Mouse (Mus musculus): ENCODE measurements at regions not wholly inside any gene's neighbourhood (a gene's known extent, or its start where the extent isn't known, plus 50 kb on each side); places are given as distances from the start of the nearest gene placed in this dataset.
"Not testable (repeated sequence)": the region's sequence is repeated elsewhere in the genome, so short reads cannot be mapped to it uniquely, and the experiment has no call there.

GRCm38 (mm10) chr14:17046808-17047207 lies 227.9 kb upstream of the Rarb start:
- no peak overlapping the region for H3K27ac ChIP-seq
- H3K36me3 ChIP-seq (replicated peaks), result no peaks in the 10 kb centered on the region
- no peaks in the 10 kb centered on the region for H3K4me1 ChIP-seq
- no peaks in the 10 kb centered on the region for H3K9me3 ChIP-seq
- H3K9ac ChIP-seq, result no peak overlapping the region
- no peak overlapping the region for H3K4me3 ChIP-seq
- WGBS, result 96% methylated on average over 2 of the region's 2 CpGs
- no peak for ATAC-seq (replicated peaks)
- no peaks in the 10 kb centered on the region for H3K27me3 ChIP-seq (replicated peaks)
- no peak overlapping the region for H3K4me2 ChIP-seq

- H3K4me2 ChIP-seq, result no peak overlapping the region
- H3K27ac ChIP-seq, result no peak overlapping the region
- H3K9me3 ChIP-seq, result no peaks in the 10 kb centered on the region
- no peak overlapping the region for H3K4me3 ChIP-seq
- no peak for ATAC-seq (replicated peaks)
- H3K4me1 ChIP-seq, result no peaks in the 10 kb centered on the region
- H3K36me3 ChIP-seq (replicated peaks), result no peaks in the 10 kb centered on the region
- WGBS, result 75% methylated on average over 8 of the region's 8 CpGs
- no peak overlapping the region for H3K9ac ChIP-seq
- H3K27me3 ChIP-seq (replicated peaks), result no peaks in the 10 kb centered on the region
These were observed 226.6 kb upstream of the Rarb start for GRCm38 (mm10) chr14:17045426-17046132.

- 24% methylated on average over 4 of the region's 4 CpGs for WGBS
- H3K9me3 ChIP-seq, result no peaks in the 10 kb centered on the region
- 0 out of 2 replicates have a peak, but pooled peaks cover 5% of the 10 kb centered on the region for H3K4me1 ChIP-seq
- H3K4me3 ChIP-seq, result no peak overlapping the region
- H3K36me3 ChIP-seq (replicated peaks), result no peaks in the 10 kb centered on the region
- H3K27me3 ChIP-seq (replicated peaks), result no peaks in the 10 kb centered on the region
- H3K27ac ChIP-seq, result no peak overlapping the region
- ATAC-seq (replicated peaks), result peak; percentile 78
- H3K9ac ChIP-seq, result no peak overlapping the region
- no peak overlapping the region for H3K4me2 ChIP-seq
These were observed 201.8 kb upstream of the Rarb start for GRCm38 (mm10) chr14:17020603-17021356.

- ATAC-seq (replicated peaks), result peak; percentile 76
- H3K4me3 ChIP-seq, result no peak overlapping the region
- no peak overlapping the region for H3K4me2 ChIP-seq
- no peaks in the 10 kb centered on the region for H3K27me3 ChIP-seq (replicated peaks)
- no peaks in the 10 kb centered on the region for H3K4me1 ChIP-seq
- no peaks in the 10 kb centered on the region for H3K9me3 ChIP-seq
- no peaks in the 10 kb centered on the region for H3K36me3 ChIP-seq (replicated peaks)
- 66% methylated on average over 1 of the region's 1 CpGs for WGBS
- H3K9ac ChIP-seq, result no peak overlapping the region
- no peak overlapping the region for H3K27ac ChIP-seq
These were observed 194.0 kb upstream of the Rarb start for GRCm38 (mm10) chr14:17012931-17013330.

GRCm38 (mm10) chr14:17012200-17012599 lies 193.2 kb upstream of the Rarb start:
- no peaks in the 10 kb centered on the region for H3K36me3 ChIP-seq (replicated peaks)
- ATAC-seq (replicated peaks), result no peak
- H3K4me1 ChIP-seq, result no peaks in the 10 kb centered on the region
- H3K27ac ChIP-seq, result no peak overlapping the region
- no peak overlapping the region for H3K4me2 ChIP-seq
- no peaks in the 10 kb centered on the region for H3K27me3 ChIP-seq (replicated peaks)
- no peak overlapping the region for H3K4me3 ChIP-seq
- WGBS, result 91% methylated on average over 1 of the region's 1 CpGs
- no peaks in the 10 kb centered on the region for H3K9me3 ChIP-seq
- H3K9ac ChIP-seq, result no peak overlapping the region

GRCm38 (mm10) chr14:17005194-17006018 lies 186.4 kb upstream of the Rarb start:
- ATAC-seq (replicated peaks), result no peak
- Histone ChIP-seq H3K9me3 (no peaks in the 10 kb centered on the region), H3K4me3 (no peak overlapping the region), H3K9ac (no peak overlapping the region), H3K36me3 (replicated peaks) (no peaks in the 10 kb centered on the region), H3K27ac (no peak overlapping the region), H3K4me1 (no peaks in the 10 kb centered on the region), H3K27me3 (replicated peaks) (no peaks in the 10 kb centered on the region), H3K4me2 (no peak overlapping the region)
- WGBS, result 95% methylated on average over 8 of the region's 8 CpGs

- Histone ChIP-seq H3K9me3 (no peaks in the 10 kb centered on the region), H3K36me3 (replicated peaks) (no peaks in the 10 kb centered on the region), H3K27me3 (replicated peaks) (no peaks in the 10 kb centered on the region), H3K27ac (no peak overlapping the region), H3K4me3 (no peak overlapping the region), H3K9ac (no peak overlapping the region), H3K4me2 (no peak overlapping the region), H3K4me1 (no peaks in the 10 kb centered on the region)
- 98% methylated on average over 1 of the region's 1 CpGs for WGBS
- no peak for ATAC-seq (replicated peaks)
These were observed 185.8 kb upstream of the Rarb start for GRCm38 (mm10) chr14:17004714-17005113.

- H3K4me2 ChIP-seq, result no peak overlapping the region
- no peak overlapping the region for H3K4me3 ChIP-seq
- no peak for ATAC-seq (replicated peaks)
- no peaks in the 10 kb centered on the region for H3K36me3 ChIP-seq (replicated peaks)
- H3K27me3 ChIP-seq (replicated peaks), result no peaks in the 10 kb centered on the region
- no peak overlapping the region for H3K9ac ChIP-seq
- H3K4me1 ChIP-seq, result no peaks in the 10 kb centered on the region
- 57% methylated on average over 2 of the region's 2 CpGs for WGBS
- H3K27ac ChIP-seq, result no peak overlapping the region
- H3K9me3 ChIP-seq, result no peaks in the 10 kb centered on the region
These were observed 177.8 kb upstream of the Rarb start for GRCm38 (mm10) chr14:16996716-16997115.

- not testable (repeated sequence) for H3K36me3 ChIP-seq (replicated peaks); H3K4me2 ChIP-seq; H3K4me3 ChIP-seq; H3K4me1 ChIP-seq; H3K27me3 ChIP-seq (replicated peaks); H3K9ac ChIP-seq; ATAC-seq (replicated peaks); H3K9me3 ChIP-seq; H3K27ac ChIP-seq
- WGBS, result 84% methylated on average over 2 of the region's 2 CpGs
These were observed 152.0 kb upstream of the Rarb start for GRCm38 (mm10) chr14:16970911-16971310.

GRCm38 (mm10) chr14:16964717-16965391 lies 145.9 kb upstream of the Rarb start:
- Histone ChIP-seq H3K4me2 (no peak overlapping the region), H3K27ac (no peak overlapping the region), H3K4me1 (no peaks in the 10 kb centered on the region), H3K36me3 (replicated peaks) (no peaks in the 10 kb centered on the region), H3K9me3 (no peaks in the 10 kb centered on the region), H3K4me3 (no peak overlapping the region), H3K9ac (no peak overlapping the region), H3K27me3 (replicated peaks) (no peaks in the 10 kb centered on the region)
- ATAC-seq (replicated peaks), result no peak
- 69% methylated on average over 2 of the region's 2 CpGs for WGBS

- Histone ChIP-seq H3K4me3 (no peak overlapping the region), H3K36me3 (replicated peaks) (no peaks in the 10 kb centered on the region), H3K27ac (no peak overlapping the region), H3K9ac (no peak overlapping the region), H3K4me2 (no peak overlapping the region), H3K27me3 (replicated peaks) (no peaks in the 10 kb centered on the region), H3K9me3 (no peaks in the 10 kb centered on the region), H3K4me1 (no peaks in the 10 kb centered on the region)
- WGBS, result 83% methylated on average over 3 of the region's 3 CpGs
- no peak for ATAC-seq (replicated peaks)
These were observed 143.4 kb upstream of the Rarb start for GRCm38 (mm10) chr14:16962216-16962826.

- ATAC-seq (replicated peaks), result no peak
- no peak overlapping the region for H3K9ac ChIP-seq
- H3K9me3 ChIP-seq, result no peaks in the 10 kb centered on the region
- no peaks in the 10 kb centered on the region for H3K4me1 ChIP-seq
- no peak overlapping the region for H3K27ac ChIP-seq
- H3K4me3 ChIP-seq, result no peak overlapping the region
- H3K36me3 ChIP-seq (replicated peaks), result no peaks in the 10 kb centered on the region
- no peaks in the 10 kb centered on the region for H3K27me3 ChIP-seq (replicated peaks)
- no peak overlapping the region for H3K4me2 ChIP-seq
- WGBS, result 57% methylated on average over 3 of the region's 3 CpGs
These were observed 138.8 kb upstream of the Rarb start for GRCm38 (mm10) chr14:16957802-16958201.
